Mouse (Mus musculus) bone marrow macrophage, adult 2 months (primary cell): Measurements from ENCODE around the gene 4930469K13Rik.

Experiments used
- CTCF ChIP-seq: IDR thresholded peaks from 2 replicates; pipeline ENCODE4 v1.5.1; 2012; ENCODE audit warnings: low read depth, mild to moderate bottlenecking, low read length, moderate library complexity
- POLR2A ChIP-seq: IDR thresholded peaks from 2 replicates; pipeline ENCODE4 v1.6.1; 2012; ENCODE audit warnings: mild to moderate bottlenecking, low read depth, low read length, borderline replicate concordance

- TF ChIP-seq CTCF (no peak), POLR2A (no peak)
Observed at GRCm38 (mm10) chr11:34049125-34049379, 49.3 kb downstream of the 4930469K13Rik start.
